Mouse (Mus musculus) testis, adult 2 months (tissue): ENCODE results near the gene Pnkd.

Experiments used
- CTCF ChIP-seq: fragments of 200-500 bp; IDR thresholded peaks from 2 replicates; pipeline ENCODE4 v1.5.1; 2012; ENCODE audit warnings: low read depth, mild to moderate bottlenecking, inconsistent platforms, low read length, moderate library complexity; ENCODE audit not compliant: control insufficient read depth, insufficient read depth, insufficient replicate concordance
- POLR2A ChIP-seq: fragments of 200-500 bp; IDR thresholded peaks from 2 replicates; pipeline ENCODE4 v1.6.1; 2012; ENCODE audit warnings: low read depth, mild to moderate bottlenecking, inconsistent platforms, low read length, moderate library complexity; ENCODE audit not compliant: control insufficient read depth

DNA sequence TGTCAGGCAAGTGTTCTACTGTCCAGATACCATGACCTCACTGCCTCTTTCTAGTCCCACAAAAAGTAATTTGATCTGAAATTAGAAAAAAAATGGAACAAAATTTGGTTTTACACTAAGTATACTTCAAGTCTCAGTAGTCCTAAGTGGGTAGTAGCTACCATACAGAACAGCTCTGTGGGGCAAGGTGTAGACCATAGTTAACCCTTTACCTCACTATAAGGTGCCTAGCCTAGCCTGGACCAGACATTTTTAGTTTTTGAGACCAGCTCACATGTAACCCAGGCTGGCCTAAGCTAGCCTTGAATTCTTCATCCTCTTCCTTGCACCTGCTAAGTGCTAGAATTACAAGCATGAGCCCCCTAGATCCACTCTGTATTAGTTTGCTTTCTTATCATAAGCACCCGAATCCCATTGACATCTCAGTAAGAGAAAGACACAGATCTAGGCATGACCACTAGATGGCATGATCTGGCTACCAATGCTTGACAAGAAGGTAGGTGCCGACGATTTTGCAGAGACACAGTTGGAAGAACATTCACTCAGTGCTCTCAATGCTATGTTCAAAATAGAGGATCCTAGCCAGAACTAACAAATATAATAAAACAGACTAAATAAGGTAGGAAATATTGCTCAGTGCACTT is 28.4 kb downstream of the Pnkd start:
- no peak; the same call in 1 of the 2 replicates for TF ChIP-seq CTCF
- no peak for TF ChIP-seq POLR2A
